Mouse (Mus musculus) E14TG2a.4 (cell line): ENCODE results near the gene Asic4.

ENCODE experiments used
- CTCF ChIP-seq: conservative IDR thresholded peaks from 2 replicates; pipeline ENCODE4 v1.5.1; 2014; ENCODE audit warnings: low read length
- NANOG ChIP-seq: IDR thresholded peaks from 2 replicates; pipeline ENCODE4 v1.6.1; 2014; ENCODE audit warnings: borderline replicate concordance, low read length, mixed read lengths
- POU5F1 ChIP-seq: IDR thresholded peaks from 2 replicates; pipeline ENCODE4 v1.6.1; 2014; ENCODE audit warnings: low read length, borderline replicate concordance

DNA sequence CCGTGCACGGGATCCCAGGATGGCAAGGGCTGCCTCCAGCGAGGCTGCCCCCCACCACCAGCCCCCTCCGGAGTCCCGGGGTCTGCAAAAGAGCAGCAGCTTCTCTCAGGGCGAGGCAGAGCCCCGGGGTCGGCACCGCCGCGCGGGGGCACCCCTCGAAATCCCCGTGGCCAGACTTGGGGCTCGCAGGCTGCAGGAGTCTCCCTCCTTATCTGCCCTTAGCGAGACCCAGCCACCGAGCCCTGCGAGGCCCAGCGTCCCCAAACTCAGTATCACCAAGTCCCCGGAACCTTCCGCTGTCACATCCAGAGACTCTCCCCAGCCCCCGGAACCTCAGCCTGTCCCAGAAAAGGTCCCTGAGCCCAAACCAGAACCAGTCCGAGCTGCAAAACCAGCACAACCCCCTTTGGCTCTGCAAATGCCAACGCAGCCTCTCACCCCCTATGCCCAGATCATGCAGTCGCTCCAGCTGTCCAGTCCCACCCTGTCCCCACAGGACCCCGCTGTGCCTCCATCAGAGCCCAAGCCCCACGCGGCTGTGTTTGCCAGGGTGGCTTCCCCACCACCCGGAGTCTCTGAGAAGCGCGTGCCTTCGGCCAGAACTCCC, 27.9 kb upstream of the Asic4 start:
- TF ChIP-seq CTCF: no peak
- TF ChIP-seq NANOG: no peak
- no peak for TF ChIP-seq POU5F1
